Mouse (Mus musculus): ENCODE measurements around the gene Mtus2. TPM values are rescaled to one million over a fixed set of nuclear protein-coding genes. Genes with fewer than 3 reads are reported as not detected.

Mtus2 gene
- total RNA-seq, 2 experiments from 2014 or later = 0.08 to 0.15 TPM

- no peak for DNase-seq
- Histone ChIP-seq H3K4me3 (no peak overlapping the region), H3K27ac (no peak overlapping the region)
- no peak for TF ChIP-seq CTCF (IDR thresholded peaks at IDR 0.05)
- intact Hi-C loops (cut with DNase I) = no loop called here
Observed at GRCm38 (mm10) chr5:148022784-148023183, 65.7 kb downstream of the Mtus2 start.

- no peak for DNase-seq
- Histone ChIP-seq H3K4me3 (no peak overlapping the region), H3K27ac (no peak overlapping the region)
- intact Hi-C loops (cut with DNase I) = no loop called here
- TF ChIP-seq CTCF (IDR thresholded peaks at IDR 0.05) = peak; percentile 17; the same call in 1 of the 2 replicates
Observed at GRCm38 (mm10) chr5:148026401-148027349, 69.6 kb downstream of the Mtus2 start.

GRCm38 (mm10) chr5:148027985-148028384, 70.9 kb downstream of the Mtus2 start:
- intact Hi-C loops (cut with DNase I) = no loop called here
- TF ChIP-seq CTCF (IDR thresholded peaks at IDR 0.05) = no peak
- DNase-seq = no peak

GRCm38 (mm10) chr5:148041661-148042060, 84.5 kb downstream of the Mtus2 start:
- H3K27ac ChIP-seq = no peak overlapping the region
- DNase-seq = no peak
- intact Hi-C loops (cut with DNase I) = no loop called here

More at GRCm38 (mm10) chr5:148027985-148028384, 70.9 kb downstream of the Mtus2 start:
- Histone ChIP-seq H3K4me3 (no peak overlapping the region), H3K27ac (no peak overlapping the region)

GRCm38 (mm10) chr5:148048200-148048599, 91.1 kb downstream of the Mtus2 start:
- no peak overlapping the region for H3K4me3 ChIP-seq
- no peak for DNase-seq
- no peak overlapping the region for H3K27ac ChIP-seq
- intact Hi-C loops (cut with DNase I) = no loop called here
- no peak for TF ChIP-seq CTCF (IDR thresholded peaks at IDR 0.05)

More at GRCm38 (mm10) chr5:148041661-148042060, 84.5 kb downstream of the Mtus2 start:
- no peak overlapping the region for H3K4me3 ChIP-seq
- no peak for TF ChIP-seq CTCF (IDR thresholded peaks at IDR 0.05)

- Histone ChIP-seq H3K27ac (no peak overlapping the region), H3K4me3 (no peak overlapping the region)
- intact Hi-C loops (cut with DNase I) = no loop called here
- TF ChIP-seq CTCF (IDR thresholded peaks at IDR 0.05) = no peak
- no peak for DNase-seq
Observed at GRCm38 (mm10) chr5:148049304-148049703, 92.2 kb downstream of the Mtus2 start.

- intact Hi-C loops (cut with DNase I) = no loop called here
- Histone ChIP-seq H3K4me3 (no peak overlapping the region), H3K27ac (no peak overlapping the region)
- peak; percentile 22 for DNase-seq
- no peak for TF ChIP-seq CTCF (IDR thresholded peaks at IDR 0.05)
Observed at GRCm38 (mm10) chr5:148052846-148053608, 95.9 kb downstream of the Mtus2 start.

GRCm38 (mm10) chr5:148053609-148053990, 96.5 kb downstream of the Mtus2 start:
- Histone ChIP-seq H3K4me3 (no peak overlapping the region), H3K27ac (no peak overlapping the region)
- intact Hi-C loops (cut with DNase I) = no loop called here
- DNase-seq = no peak
- no peak for TF ChIP-seq CTCF (IDR thresholded peaks at IDR 0.05)

GRCm38 (mm10) chr5:148056831-148057230, 99.7 kb downstream of the Mtus2 start:
- TF ChIP-seq CTCF (IDR thresholded peaks at IDR 0.05) = no peak
- no peak overlapping the region for H3K27ac ChIP-seq
- H3K4me3 ChIP-seq = no peak overlapping the region
- no peak for DNase-seq
- intact Hi-C loops (cut with DNase I) = no loop called here

GRCm38 (mm10) chr5:148057433-148057832, 100.3 kb downstream of the Mtus2 start:
- intact Hi-C loops (cut with DNase I) = no loop called here
- DNase-seq = no peak
- no peak overlapping the region for H3K27ac ChIP-seq
- TF ChIP-seq CTCF (IDR thresholded peaks at IDR 0.05) = no peak
- no peak overlapping the region for H3K4me3 ChIP-seq

GRCm38 (mm10) chr5:148059339-148059738, 102.2 kb downstream of the Mtus2 start:
- Histone ChIP-seq H3K4me3 (no peak overlapping the region), H3K27ac (no peak overlapping the region)
- intact Hi-C loops (cut with DNase I) = no loop called here
- no peak for DNase-seq
- TF ChIP-seq CTCF (IDR thresholded peaks at IDR 0.05) = 0 out of 2 replicates have a peak, but pooled peaks have one; percentile 3

GRCm38 (mm10) chr5:148061869-148062268, 104.7 kb downstream of the Mtus2 start:
- TF ChIP-seq CTCF (IDR thresholded peaks at IDR 0.05) = no peak
- DNase-seq = no peak
- no peak overlapping the region for H3K27ac ChIP-seq
- no peak overlapping the region for H3K4me3 ChIP-seq
- intact Hi-C loops (cut with DNase I) = no loop called here

- H3K4me3 ChIP-seq = no peak overlapping the region
- intact Hi-C loops (cut with DNase I) = no loop called here
- TF ChIP-seq CTCF (IDR thresholded peaks at IDR 0.05) = no peak
- no peak for DNase-seq
- no peak overlapping the region for H3K27ac ChIP-seq
Observed at GRCm38 (mm10) chr5:148063745-148064144, 106.6 kb downstream of the Mtus2 start.
